Comparison of ENCODE assay signal across 11 mouse cellular contexts in genomic region chr9:50884093-50884492, GRCm38 (mm10). TPM values are rescaled to one million over a fixed set of nuclear protein-coding genes. Genes with fewer than 3 reads are reported as not detected.
DNase-seq lines count a peak whose midpoint lies in the region; ATAC-seq and TF ChIP-seq lines count a peak whose summit lies in the region.
"Had no signal": no experiment of that assay in that cellular context is flagged by ENCODE, and none has a peak within 500 bp of the region (broad histone marks: within the 10 kb centered on the region; RNA-seq: fewer than 3 reads in every experiment).

No protein-coding gene starts in this region.

- ATAC-seq in liver, embryonic 13.5 days (ENCODE audit: low read depth), result no peak
- ATAC-seq in liver, postnatal 0 days, result no peak
- ATAC-seq in embryonic facial prominence, embryonic 14.5 days (ENCODE audit: low read depth), result no peak
- ATAC-seq in megakaryocyte progenitor cell, adult 5-6 weeks (replicated peaks; ENCODE audit: poor library complexity), result no peak
- ATAC-seq: forebrain, embryonic 13.5 days had no signal

- no peak overlapping the region for H3K4me2 ChIP-seq in liver, embryonic 13.5 days
- no peak overlapping the region for H3K4me2 ChIP-seq in liver, postnatal 0 days (ENCODE audit: low read depth, low read length)
- H3K4me2 ChIP-seq in embryonic facial prominence, embryonic 14.5 days (ENCODE audit: low read depth, low read length), result no peak overlapping the region
- H3K4me2 ChIP-seq: forebrain, embryonic 13.5 days; hindbrain, embryonic 14.5 days had no signal

- peaks cover 89% of the 10 kb centered on the region for H3K36me3 ChIP-seq in liver, embryonic 13.5 days
- H3K36me3 ChIP-seq in liver, postnatal 0 days (replicated peaks; ENCODE audit: insufficient read depth, low read length), result peaks cover 49% of the 10 kb centered on the region
- peaks cover 37% of the 10 kb centered on the region for H3K36me3 ChIP-seq in embryonic facial prominence, embryonic 14.5 days (ENCODE audit: control insufficient read depth, insufficient read depth, low read length)

- no peaks in the 10 kb centered on the region for H3K27me3 ChIP-seq in liver, embryonic 13.5 days
- no peaks in the 10 kb centered on the region for H3K27me3 ChIP-seq in liver, postnatal 0 days (ENCODE audit: insufficient read depth, low read length)
- no peaks in the 10 kb centered on the region for H3K27me3 ChIP-seq in embryonic facial prominence, embryonic 14.5 days (replicated peaks; ENCODE audit: control insufficient read depth, insufficient read depth, low read length)
- H3K27me3 ChIP-seq: forebrain, embryonic 13.5 days; megakaryocyte, embryonic 14.5 days had no signal

- WGBS in liver, embryonic 13.5 days (ENCODE audit: insufficient replicate concordance), result 88% methylated on average over 8 of the region's 8 CpGs
- 85% methylated on average over 8 of the region's 8 CpGs for WGBS in liver, postnatal 0 days (ENCODE audit: insufficient replicate concordance)
- WGBS in embryonic facial prominence, embryonic 14.5 days, result 61% methylated on average over 8 of the region's 8 CpGs

- H3K4me3 ChIP-seq in liver, embryonic 13.5 days (replicated peaks), result no peak overlapping the region
- H3K4me3 ChIP-seq in liver, postnatal 0 days (ENCODE audit: low read depth, low read length), result no peak overlapping the region
- no peak overlapping the region for H3K4me3 ChIP-seq in embryonic facial prominence, embryonic 14.5 days (ENCODE audit: low read depth, low read length)
- H3K4me3 ChIP-seq: forebrain, embryonic 13.5 days; megakaryocyte, embryonic 14.5 days had no signal

- peak; percentile 47 to 48 for DNase-seq in heart, adult 18-20 months
- no peak for DNase-seq in heart, postnatal 14 days
- no peak for DNase-seq in liver, embryonic 13.5 days
- no peak for DNase-seq in liver, postnatal 0 days
- DNase-seq in embryonic facial prominence, embryonic 14.5 days (ENCODE audit: low spot score), result peak; percentile 41
- peak; percentile 32 for DNase-seq in left cerebral cortex, postnatal 4 days
- DNase-seq in spleen, postnatal 4 days (ENCODE audit: low spot score in 2 of 2), result no peak

- intact Hi-C loops in heart, postnatal 14 days (cut with DNase I), result no loop called here
- intact Hi-C loops in left cerebral cortex, postnatal 4 days (cut with DNase I), result no loop called here

- TF ChIP-seq EP300 in liver, postnatal 0 days (IDR thresholded peaks at IDR 0.05; ENCODE audit: low read depth), result no peak

- TF ChIP-seq CTCF in liver, postnatal 0 days (IDR thresholded peaks at IDR 0.05; ENCODE audit: low read depth), result no peak

- H3K27ac ChIP-seq in liver, embryonic 13.5 days, result 0 out of 2 replicates have a peak overlapping the region, but pooled peaks have one; percentile 3
- no peak overlapping the region for H3K27ac ChIP-seq in liver, postnatal 0 days (ENCODE audit: low read depth)
- H3K27ac ChIP-seq in embryonic facial prominence, embryonic 14.5 days (replicated peaks; ENCODE audit: low read depth, low read length), result peak overlapping the region; percentile 75
- H3K27ac ChIP-seq: forebrain, embryonic 13.5 days; hindbrain, embryonic 14.5 days had no signal

- H3K4me1 ChIP-seq in liver, embryonic 13.5 days (replicated peaks), result peaks cover 7% of the 10 kb centered on the region; the same call in 1 of the 2 replicates
- H3K4me1 ChIP-seq in liver, postnatal 0 days (ENCODE audit: insufficient read depth), result no peaks in the 10 kb centered on the region
- peaks cover 36% of the 10 kb centered on the region for H3K4me1 ChIP-seq in embryonic facial prominence, embryonic 14.5 days (ENCODE audit: control insufficient read depth, insufficient read depth, low read length)

- H3K9ac ChIP-seq in liver, embryonic 13.5 days, result no peak overlapping the region
- H3K9ac ChIP-seq in liver, postnatal 0 days (replicated peaks), result no peak overlapping the region
- H3K9ac ChIP-seq in embryonic facial prominence, embryonic 14.5 days (ENCODE audit: low read depth, low read length), result no peak overlapping the region; the same call in 1 of the 2 replicates
- H3K9ac ChIP-seq: forebrain, embryonic 13.5 days; hindbrain, embryonic 14.5 days had no signal

- no peaks in the 10 kb centered on the region for H3K9me3 ChIP-seq in liver, embryonic 13.5 days (replicated peaks)
- H3K9me3 ChIP-seq in liver, postnatal 0 days (ENCODE audit: low read length), result no peaks in the 10 kb centered on the region
- no peaks in the 10 kb centered on the region for H3K9me3 ChIP-seq in embryonic facial prominence, embryonic 14.5 days (ENCODE audit: control insufficient read depth, low read length)
- H3K9me3 ChIP-seq: forebrain, embryonic 13.5 days; megakaryocyte, embryonic 14.5 days had no signal

RNA-seq across cellular contexts. Expression of gene Ppp2r1b, which starts 39.0 kb away (rescaled TPM):
- 10 to 100 TPM; 10.6 to 11.3 TPM for total RNA-seq in heart, adult 18-20 months (2021)
- total RNA-seq in heart, postnatal 14 days (2021), result 10 to 100 TPM in 1 of 2 experiments, 1 to 10 TPM in 1; 9.3 to 12.2 TPM
- 97.1 and 117 TPM in 2 replicates for polyA plus RNA-seq in liver, embryonic 13.5 days (2015; fragmentation: Nextera tagmentation; extraction: Ambion mirVana)
- 18.8 and 29.0 TPM in 2 replicates for polyA plus RNA-seq in liver, postnatal 0 days (2015; fragmentation: Nextera tagmentation; extraction: Ambion mirVana)
- polyA plus RNA-seq in embryonic facial prominence, embryonic 14.5 days (2014; fragmentation: Nextera tagmentation; extraction: Ambion mirVana), result 55.7 and 60.0 TPM in 2 replicates
- 10 to 100 TPM; 29.9 to 33.2 TPM for total RNA-seq in left cerebral cortex, postnatal 4 days (2021)
- total RNA-seq in megakaryocyte progenitor cell, adult 5-6 weeks (2015), result 39.5 and 40.0 TPM in 2 replicates
- total RNA-seq in megakaryocyte progenitor cell, adult 5-6 weeks (2017), result 47.9 and 55.2 TPM in 2 replicates

Comparison
In these comparisons a context has a peak if more than half of its experiments do, and no peak if none do; other contexts are left out.
1. DNase-seq: peak in heart, adult 18-20 months (2 of 2), embryonic facial prominence, embryonic 14.5 days (single experiment) and left cerebral cortex, postnatal 4 days (single experiment); none in heart, postnatal 14 days (0 of 2), liver, embryonic 13.5 days (single experiment), liver, postnatal 0 days (single experiment) and spleen, postnatal 4 days (0 of 2).